Mouse (Mus musculus): ENCODE data around the gene Sqstm1. TPM values are rescaled to one million over a fixed set of nuclear protein-coding genes. Genes with fewer than 3 reads are reported as not detected.

The Sqstm1 gene
- polyA plus RNA-seq, 2 experiments = 120 to 214 TPM

GRCm38 (mm10) chr11:50168352-50168751, 42.3 kb downstream of the Sqstm1 start:
- WGBS = 89% methylated on average over 5 of the region's 5 CpGs
- Histone ChIP-seq H3K27me3 (ENCODE audit: control insufficient read depth, insufficient read depth, low read length) (no peaks in the 10 kb centered on the region), H3K36me3 (ENCODE audit: control insufficient read depth, insufficient read depth, low read length) (peaks cover 70% of the 10 kb centered on the region), H3K27ac (replicated peaks; ENCODE audit: low read depth, low read length) (no peak overlapping the region), H3K9me3 (ENCODE audit: control insufficient read depth, low read length) (no peaks in the 10 kb centered on the region), H3K4me3 (replicated peaks; ENCODE audit: low read length) (no peak overlapping the region), H3K9ac (ENCODE audit: low read depth, low read length, severe bottlenecking) (no peak overlapping the region), H3K4me2 (replicated peaks; ENCODE audit: low read depth, low read length, severe bottlenecking) (no peak overlapping the region), H3K4me1 (ENCODE audit: control insufficient read depth, insufficient read depth, low read length) (no peaks in the 10 kb centered on the region)
- TF ChIP-seq POLR2A (IDR thresholded peaks at IDR 0.05; ENCODE audit: borderline replicate concordance, extremely low read depth, insufficient read depth, insufficient read length) = no peak
- ATAC-seq (ENCODE audit: low FRiP score, low read depth) = no peak
- DNase-seq (ENCODE audit: low spot score) = no peak

- H3K36me3 ChIP-seq (ENCODE audit: control insufficient read depth, insufficient read depth, low read length) = peaks cover 87% of the 10 kb centered on the region
- H3K4me3 ChIP-seq (replicated peaks; ENCODE audit: low read length) = no peak overlapping the region
- no peak overlapping the region for H3K9ac ChIP-seq (ENCODE audit: low read depth, low read length, severe bottlenecking)
- no peaks in the 10 kb centered on the region for H3K27me3 ChIP-seq (ENCODE audit: control insufficient read depth, insufficient read depth, low read length)
- H3K4me2 ChIP-seq (replicated peaks; ENCODE audit: low read depth, low read length, severe bottlenecking) = no peak overlapping the region
- TF ChIP-seq POLR2A (IDR thresholded peaks at IDR 0.05; ENCODE audit: borderline replicate concordance, extremely low read depth, insufficient read depth, insufficient read length) = no peak
- H3K27ac ChIP-seq (replicated peaks; ENCODE audit: low read depth, low read length) = no peak overlapping the region
- DNase-seq (ENCODE audit: low spot score) (no peak), ATAC-seq (ENCODE audit: low FRiP score, low read depth) (no peak)
- H3K4me1 ChIP-seq (ENCODE audit: control insufficient read depth, insufficient read depth, low read length) = no peaks in the 10 kb centered on the region
- H3K9me3 ChIP-seq (ENCODE audit: control insufficient read depth, low read length) = no peaks in the 10 kb centered on the region
- WGBS = 97% methylated on average over 3 of the region's 3 CpGs
Measured at GRCm38 (mm10) chr11:50162338-50163050, 48.1 kb downstream of the Sqstm1 start.

GRCm38 (mm10) chr11:50161578-50162304, 48.9 kb downstream of the Sqstm1 start:
- DNase-seq (ENCODE audit: low spot score) (peak; percentile 49), ATAC-seq (ENCODE audit: low FRiP score, low read depth) (no peak)
- Histone ChIP-seq H3K27me3 (ENCODE audit: control insufficient read depth, insufficient read depth, low read length) (no peaks in the 10 kb centered on the region), H3K9ac (ENCODE audit: low read depth, low read length, severe bottlenecking) (no peak overlapping the region), H3K4me2 (replicated peaks; ENCODE audit: low read depth, low read length, severe bottlenecking) (no peak overlapping the region), H3K36me3 (ENCODE audit: control insufficient read depth, insufficient read depth, low read length) (peaks cover 92% of the 10 kb centered on the region), H3K4me3 (replicated peaks; ENCODE audit: low read length) (no peak overlapping the region), H3K27ac (replicated peaks; ENCODE audit: low read depth, low read length) (no peak overlapping the region), H3K9me3 (ENCODE audit: control insufficient read depth, low read length) (no peaks in the 10 kb centered on the region), H3K4me1 (ENCODE audit: control insufficient read depth, insufficient read depth, low read length) (no peaks in the 10 kb centered on the region)
- WGBS = 72% methylated on average over 10 of the region's 10 CpGs
- TF ChIP-seq POLR2A (IDR thresholded peaks at IDR 0.05; ENCODE audit: borderline replicate concordance, extremely low read depth, insufficient read depth, insufficient read length) = no peak

- no peak for TF ChIP-seq POLR2A (IDR thresholded peaks at IDR 0.05; ENCODE audit: borderline replicate concordance, extremely low read depth, insufficient read depth, insufficient read length)
- H3K9me3 ChIP-seq (ENCODE audit: control insufficient read depth, low read length) = no peaks in the 10 kb centered on the region
- H3K4me1 ChIP-seq (ENCODE audit: control insufficient read depth, insufficient read depth, low read length) = no peaks in the 10 kb centered on the region
- H3K27ac ChIP-seq (replicated peaks; ENCODE audit: low read depth, low read length) = no peak overlapping the region
- H3K9ac ChIP-seq (ENCODE audit: low read depth, low read length, severe bottlenecking) = no peak overlapping the region
- peaks cover 97% of the 10 kb centered on the region for H3K36me3 ChIP-seq (ENCODE audit: control insufficient read depth, insufficient read depth, low read length)
- H3K4me2 ChIP-seq (replicated peaks; ENCODE audit: low read depth, low read length, severe bottlenecking) = no peak overlapping the region
- 84% methylated on average over 4 of the region's 4 CpGs for WGBS
- ATAC-seq (ENCODE audit: low FRiP score, low read depth) = no peak
- H3K4me3 ChIP-seq (replicated peaks; ENCODE audit: low read length) = no peak overlapping the region
- H3K27me3 ChIP-seq (ENCODE audit: control insufficient read depth, insufficient read depth, low read length) = no peaks in the 10 kb centered on the region
- no peak for DNase-seq (ENCODE audit: low spot score)
Measured at GRCm38 (mm10) chr11:50159347-50159746, 51.3 kb downstream of the Sqstm1 start.

GRCm38 (mm10) chr11:50158346-50158745, 52.3 kb downstream of the Sqstm1 start:
- DNase-seq (ENCODE audit: low spot score) = no peak
- WGBS = 94% methylated on average over 7 of the region's 7 CpGs
- no peak overlapping the region for H3K4me2 ChIP-seq (replicated peaks; ENCODE audit: low read depth, low read length, severe bottlenecking)
- H3K27me3 ChIP-seq (ENCODE audit: control insufficient read depth, insufficient read depth, low read length) = no peaks in the 10 kb centered on the region
- H3K36me3 ChIP-seq (ENCODE audit: control insufficient read depth, insufficient read depth, low read length) = peaks cover 98% of the 10 kb centered on the region
- no peaks in the 10 kb centered on the region for H3K9me3 ChIP-seq (ENCODE audit: control insufficient read depth, low read length)
- no peak for ATAC-seq (ENCODE audit: low FRiP score, low read depth)
- TF ChIP-seq POLR2A (IDR thresholded peaks at IDR 0.05; ENCODE audit: borderline replicate concordance, extremely low read depth, insufficient read depth, insufficient read length) = no peak
- H3K27ac ChIP-seq (replicated peaks; ENCODE audit: low read depth, low read length) = no peak overlapping the region
- no peak overlapping the region for H3K4me3 ChIP-seq (replicated peaks; ENCODE audit: low read length)
- H3K4me1 ChIP-seq (ENCODE audit: control insufficient read depth, insufficient read depth, low read length) = no peaks in the 10 kb centered on the region
- H3K9ac ChIP-seq (ENCODE audit: low read depth, low read length, severe bottlenecking) = no peak overlapping the region
